Comparison of ENCODE assay signal across 9 mouse cellular contexts in the genomic region with DNA sequence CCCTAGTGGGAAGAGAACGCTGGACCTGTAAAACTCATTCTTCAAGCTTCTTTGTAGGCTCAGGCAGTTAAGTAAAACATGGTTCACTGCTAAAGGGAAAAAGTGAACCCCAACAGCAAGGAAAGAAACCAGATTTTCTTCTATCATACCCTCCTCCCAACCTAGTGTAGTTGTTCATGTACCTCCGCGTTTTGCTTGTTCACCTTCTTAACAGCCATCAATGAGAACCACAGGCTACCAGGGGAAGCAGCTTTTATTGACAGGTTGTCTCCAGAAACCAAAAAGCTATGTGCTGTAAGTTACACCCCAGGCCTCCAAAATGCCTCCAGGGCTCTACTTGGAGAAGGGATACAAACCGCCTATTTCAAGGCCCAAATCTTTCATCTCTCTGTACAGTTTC. TPM values are rescaled to one million over a fixed set of nuclear protein-coding genes. Genes with fewer than 3 reads are reported as not detected.
A peak's percentile ranks its signal among the peaks of the same experiment; 100 is the strongest.
DNase-seq lines count a peak whose midpoint lies in the region; ATAC-seq lines count a peak whose summit lies in the region.
"Had no signal": no experiment of that assay in that cellular context is flagged by ENCODE, and none has a peak within 500 bp of the region (broad histone marks: within the 10 kb centered on the region; RNA-seq: fewer than 3 reads in every experiment).

No protein-coding gene starts in this region.

- peaks cover 19% of the 10 kb centered on the region for H3K36me3 ChIP-seq in heart, embryonic 16.5 days (ENCODE audit: control insufficient read depth, insufficient read depth)
- peaks cover 69% of the 10 kb centered on the region for H3K36me3 ChIP-seq in embryonic facial prominence, embryonic 10.5 days (replicated peaks)
- peaks cover 70% of the 10 kb centered on the region for H3K36me3 ChIP-seq in hindbrain, embryonic 10.5 days
- H3K36me3 ChIP-seq in midbrain, embryonic 10.5 days: peaks cover 55% of the 10 kb centered on the region

- H3K27ac ChIP-seq in heart, embryonic 16.5 days (ENCODE audit: low read length): peak overlapping the region; percentile 44
- H3K27ac ChIP-seq in embryonic facial prominence, embryonic 10.5 days (replicated peaks): peak overlapping the region; percentile 100
- H3K27ac ChIP-seq in hindbrain, embryonic 10.5 days: peak overlapping the region; percentile 100
- H3K27ac ChIP-seq in midbrain, embryonic 10.5 days (replicated peaks): peak overlapping the region; percentile 100

- peak overlapping the region; percentile 59 for H3K4me2 ChIP-seq in heart, embryonic 16.5 days (ENCODE audit: low read depth, low read length)

- peaks cover 17% of the 10 kb centered on the region for H3K4me1 ChIP-seq in heart, embryonic 16.5 days (ENCODE audit: control insufficient read depth, insufficient read depth, low read length)
- peaks cover 33% of the 10 kb centered on the region for H3K4me1 ChIP-seq in embryonic facial prominence, embryonic 10.5 days
- peaks cover 39% of the 10 kb centered on the region for H3K4me1 ChIP-seq in hindbrain, embryonic 10.5 days (replicated peaks)
- peaks cover 35% of the 10 kb centered on the region for H3K4me1 ChIP-seq in midbrain, embryonic 10.5 days

- WGBS in heart, embryonic 16.5 days: 69% methylated on average over 4 of the region's 4 CpGs
- 63% methylated on average over 4 of the region's 4 CpGs for WGBS in embryonic facial prominence, embryonic 10.5 days
- 68% methylated on average over 4 of the region's 4 CpGs for WGBS in hindbrain, embryonic 10.5 days
- WGBS in midbrain, embryonic 10.5 days: 70% methylated on average over 4 of the region's 4 CpGs

- intact Hi-C loops in heart, postnatal 14 days (cut with DNase I): no loop called here

- H3K9me3 ChIP-seq in heart, embryonic 16.5 days (replicated peaks; ENCODE audit: control insufficient read depth, low read length): no peaks in the 10 kb centered on the region
- no peaks in the 10 kb centered on the region for H3K9me3 ChIP-seq in embryonic facial prominence, embryonic 10.5 days
- H3K9me3 ChIP-seq in hindbrain, embryonic 10.5 days: no peaks in the 10 kb centered on the region
- no peaks in the 10 kb centered on the region for H3K9me3 ChIP-seq in midbrain, embryonic 10.5 days (replicated peaks)

- no peak for ATAC-seq in heart, embryonic 16.5 days (replicated peaks; ENCODE audit: extremely low read depth, insufficient read depth, low FRiP score)
- ATAC-seq in erythroid progenitor cell, adult 5-6 weeks (replicated peaks; ENCODE audit: low FRiP score, poor library complexity, severe bottlenecking): no peak

- no peak for DNase-seq in heart, postnatal 14 days
- DNase-seq in embryonic facial prominence, embryonic 10.5 days (ENCODE audit: low spot score): no peak
- DNase-seq in hindbrain, embryonic 10.5 days (ENCODE audit: low spot score): no peak
- no peak for DNase-seq in midbrain, embryonic 10.5 days (ENCODE audit: low spot score)
- DNase-seq in left cerebral cortex, adult 9 months (ENCODE audit: low spot score in 2 of 2): no peak
- DNase-seq in thymus, postnatal 14 days: no peak

- H3K4me3 ChIP-seq in heart, embryonic 16.5 days (ENCODE audit: low read length): peak overlapping the region; percentile 86
- H3K4me3 ChIP-seq in embryonic facial prominence, embryonic 10.5 days: peak overlapping the region; percentile 96
- peak overlapping the region; percentile 96 for H3K4me3 ChIP-seq in hindbrain, embryonic 10.5 days
- peak overlapping the region; percentile 98 for H3K4me3 ChIP-seq in midbrain, embryonic 10.5 days

- H3K27me3 ChIP-seq in heart, embryonic 16.5 days (ENCODE audit: control insufficient read depth, insufficient read depth, low read length): no peaks in the 10 kb centered on the region
- no peaks in the 10 kb centered on the region for H3K27me3 ChIP-seq in embryonic facial prominence, embryonic 10.5 days (replicated peaks; ENCODE audit: low read depth, poor library complexity, severe bottlenecking)
- no peaks in the 10 kb centered on the region for H3K27me3 ChIP-seq in hindbrain, embryonic 10.5 days (ENCODE audit: insufficient read depth, poor library complexity, severe bottlenecking)
- no peaks in the 10 kb centered on the region for H3K27me3 ChIP-seq in midbrain, embryonic 10.5 days (ENCODE audit: low read depth, poor library complexity, severe bottlenecking)
- H3K27me3 ChIP-seq: Patski had no signal

- peak overlapping the region; percentile 56 for H3K9ac ChIP-seq in heart, embryonic 16.5 days (ENCODE audit: low read length)

RNA-seq across cellular contexts. Expression of a gene that starts 0.5 kb away (rescaled TPM):
- polyA plus RNA-seq in heart, embryonic 16.5 days (2015; fragmentation: Nextera tagmentation; extraction: Ambion mirVana): 48.5 and 55.8 TPM in 2 replicates
- 10 to 100 TPM; 20.0 to 22.4 TPM for total RNA-seq in heart, postnatal 14 days (2021)
- polyA plus RNA-seq in embryonic facial prominence, embryonic 10.5 days (2016; fragmentation: Nextera tagmentation; extraction: Ambion mirVana): 106 and 107 TPM in 2 replicates
- 95.6 and 111 TPM in 2 replicates for polyA plus RNA-seq in hindbrain, embryonic 10.5 days (2016; fragmentation: Nextera tagmentation; extraction: Ambion mirVana)
- polyA plus RNA-seq in midbrain, embryonic 10.5 days (2016; fragmentation: Nextera tagmentation; extraction: Ambion mirVana): 102 and 109 TPM in 2 replicates
- total RNA-seq in erythroid progenitor cell, adult 5-6 weeks (2015; ENCODE audit: low replicate concordance): 39.0 and 64.9 TPM in 2 replicates
- 18.5 and 33.2 TPM in 2 replicates for total RNA-seq in erythroid progenitor cell, adult 5-6 weeks (2017; ENCODE audit: low replicate concordance)

RNA-seq across cellular contexts. Expression of a gene that starts 6.5 kb away (rescaled TPM):
- 82.0 and 82.1 TPM in 2 replicates for polyA plus RNA-seq in heart, embryonic 16.5 days (2015; fragmentation: Nextera tagmentation; extraction: Ambion mirVana)
- total RNA-seq in heart, postnatal 14 days (2021): 10 to 100 TPM; 82.9 to 88.2 TPM
- polyA plus RNA-seq in embryonic facial prominence, embryonic 10.5 days (2016; fragmentation: Nextera tagmentation; extraction: Ambion mirVana): 100 and 105 TPM in 2 replicates
- polyA plus RNA-seq in hindbrain, embryonic 10.5 days (2016; fragmentation: Nextera tagmentation; extraction: Ambion mirVana): 105 and 111 TPM in 2 replicates
- 102 and 108 TPM in 2 replicates for polyA plus RNA-seq in midbrain, embryonic 10.5 days (2016; fragmentation: Nextera tagmentation; extraction: Ambion mirVana)
- 26.8 and 39.3 TPM in 2 replicates for total RNA-seq in erythroid progenitor cell, adult 5-6 weeks (2015; ENCODE audit: low replicate concordance)
- 1.7 and 14.2 TPM in 2 replicates for total RNA-seq in erythroid progenitor cell, adult 5-6 weeks (2017; ENCODE audit: low replicate concordance)

RNA-seq across cellular contexts. Expression of a gene that starts 7.3 kb away (rescaled TPM):
- 32.4 and 41.9 TPM in 2 replicates for polyA plus RNA-seq in heart, embryonic 16.5 days (2015; fragmentation: Nextera tagmentation; extraction: Ambion mirVana)
- total RNA-seq in heart, postnatal 14 days (2021): 10 to 100 TPM; 16.4 to 21.3 TPM
- 52.0 and 57.5 TPM in 2 replicates for polyA plus RNA-seq in embryonic facial prominence, embryonic 10.5 days (2016; fragmentation: Nextera tagmentation; extraction: Ambion mirVana)
- 54.1 and 56.2 TPM in 2 replicates for polyA plus RNA-seq in hindbrain, embryonic 10.5 days (2016; fragmentation: Nextera tagmentation; extraction: Ambion mirVana)
- 53.0 and 63.9 TPM in 2 replicates for polyA plus RNA-seq in midbrain, embryonic 10.5 days (2016; fragmentation: Nextera tagmentation; extraction: Ambion mirVana)
- 739 and 765 TPM in 2 replicates for total RNA-seq in erythroid progenitor cell, adult 5-6 weeks (2015; ENCODE audit: low replicate concordance)
- total RNA-seq in erythroid progenitor cell, adult 5-6 weeks (2017; ENCODE audit: low replicate concordance): 644 and 799 TPM in 2 replicates

RNA-seq across cellular contexts. Expression of a gene that starts 18.2 kb away (rescaled TPM):
- polyA plus RNA-seq in heart, embryonic 16.5 days (2015; fragmentation: Nextera tagmentation; extraction: Ambion mirVana): 47.5 and 54.9 TPM in 2 replicates
- total RNA-seq in heart, postnatal 14 days (2021): 10 to 100 TPM; 19.5 to 25.7 TPM
- 68.7 and 70.8 TPM in 2 replicates for polyA plus RNA-seq in embryonic facial prominence, embryonic 10.5 days (2016; fragmentation: Nextera tagmentation; extraction: Ambion mirVana)
- 70.3 and 80.9 TPM in 2 replicates for polyA plus RNA-seq in hindbrain, embryonic 10.5 days (2016; fragmentation: Nextera tagmentation; extraction: Ambion mirVana)
- 63.5 and 69.5 TPM in 2 replicates for polyA plus RNA-seq in midbrain, embryonic 10.5 days (2016; fragmentation: Nextera tagmentation; extraction: Ambion mirVana)
- 19.7 and 20.5 TPM in 2 replicates for total RNA-seq in erythroid progenitor cell, adult 5-6 weeks (2015; ENCODE audit: low replicate concordance)
- 26.8 and 40.8 TPM in 2 replicates for total RNA-seq in erythroid progenitor cell, adult 5-6 weeks (2017; ENCODE audit: low replicate concordance)

RNA-seq across cellular contexts. Expression of a gene that starts 37.1 kb away (rescaled TPM):
- 659 and 700 TPM in 2 replicates for polyA plus RNA-seq in heart, embryonic 16.5 days (2015; fragmentation: Nextera tagmentation; extraction: Ambion mirVana)
- 1,000 to 10,000 TPM; 1,236 to 1,272 TPM for total RNA-seq in heart, postnatal 14 days (2021)
- polyA plus RNA-seq in embryonic facial prominence, embryonic 10.5 days (2016; fragmentation: Nextera tagmentation; extraction: Ambion mirVana): 269 and 279 TPM in 2 replicates
- polyA plus RNA-seq in hindbrain, embryonic 10.5 days (2016; fragmentation: Nextera tagmentation; extraction: Ambion mirVana): 250 and 275 TPM in 2 replicates
- 267 and 268 TPM in 2 replicates for polyA plus RNA-seq in midbrain, embryonic 10.5 days (2016; fragmentation: Nextera tagmentation; extraction: Ambion mirVana)
- total RNA-seq in erythroid progenitor cell, adult 5-6 weeks (2015; ENCODE audit: low replicate concordance): 86.5 and 106 TPM in 2 replicates
- total RNA-seq in erythroid progenitor cell, adult 5-6 weeks (2017; ENCODE audit: low replicate concordance): 40.8 and 73.3 TPM in 2 replicates

Comparison
In these comparisons a context has a peak if more than half of its experiments do, and no peak if none do; other contexts are left out.
1. H3K27ac ChIP-seq: peak in every context shown above with its lines; median percentile 100 in embryonic facial prominence, embryonic 10.5 days; 100 in hindbrain, embryonic 10.5 days; 100 in midbrain, embryonic 10.5 days; 44 in heart, embryonic 16.5 days.